ENCODE assay signal across 8 mouse cellular contexts in genomic region chr2:38346881-38347764, GRCm38 (mm10). TPM values are rescaled to one million over a fixed set of nuclear protein-coding genes. Genes with fewer than 3 reads are reported as not detected.
DNase-seq lines count a peak whose midpoint lies in the region; ATAC-seq and TF ChIP-seq lines count a peak whose summit lies in the region.

No protein-coding gene starts in this region.

- 0 out of 2 replicates have a peak overlapping the region, but pooled peaks have one; percentile 40 for H3K4me3 ChIP-seq in heart, embryonic 12.5 days
- H3K4me3 ChIP-seq in embryonic facial prominence, embryonic 10.5 days = peak overlapping the region; percentile 59
- H3K4me3 ChIP-seq in hindbrain, embryonic 15.5 days = peak overlapping the region; percentile 29; the same call in 1 of the 2 replicates
- H3K4me3 ChIP-seq in midbrain, embryonic 16.5 days (ENCODE audit: low read depth, low read length) = peak overlapping the region; percentile 43
- H3K4me3 ChIP-seq in cerebellum, adult 2 months (replicated peaks; ENCODE audit: insufficient read depth, low read depth, low read length) = no peak overlapping the region

- no peaks in the 10 kb centered on the region for H3K36me3 ChIP-seq in heart, embryonic 12.5 days
- no peaks in the 10 kb centered on the region for H3K36me3 ChIP-seq in embryonic facial prominence, embryonic 10.5 days (replicated peaks)
- no peaks in the 10 kb centered on the region for H3K36me3 ChIP-seq in hindbrain, embryonic 15.5 days
- H3K36me3 ChIP-seq in midbrain, embryonic 16.5 days (ENCODE audit: control insufficient read depth, insufficient read depth, low read length) = no peaks in the 10 kb centered on the region

- no peaks in the 10 kb centered on the region for H3K9me3 ChIP-seq in heart, embryonic 12.5 days (replicated peaks)
- no peaks in the 10 kb centered on the region for H3K9me3 ChIP-seq in embryonic facial prominence, embryonic 10.5 days
- H3K9me3 ChIP-seq in hindbrain, embryonic 15.5 days = no peaks in the 10 kb centered on the region
- no peaks in the 10 kb centered on the region for H3K9me3 ChIP-seq in midbrain, embryonic 16.5 days (replicated peaks; ENCODE audit: control insufficient read depth, low read length, poor library complexity, severe bottlenecking)

- peak overlapping the region; percentile 66; the same call in 1 of the 2 replicates for H3K4me2 ChIP-seq in heart, embryonic 12.5 days
- H3K4me2 ChIP-seq in hindbrain, embryonic 15.5 days = peak overlapping the region; percentile 52
- peak overlapping the region; percentile 77 for H3K4me2 ChIP-seq in midbrain, embryonic 16.5 days (ENCODE audit: low read length)

- peaks cover 90% of the 10 kb centered on the region for H3K27me3 ChIP-seq in heart, embryonic 12.5 days (replicated peaks)
- peaks cover 100% of the 10 kb centered on the region for H3K27me3 ChIP-seq in embryonic facial prominence, embryonic 10.5 days (replicated peaks; ENCODE audit: low read depth, poor library complexity, severe bottlenecking)
- H3K27me3 ChIP-seq in hindbrain, embryonic 15.5 days = peaks cover 94% of the 10 kb centered on the region
- H3K27me3 ChIP-seq in midbrain, embryonic 16.5 days (ENCODE audit: control insufficient read depth, insufficient read depth, low read depth, low read length) = peaks cover 31% of the 10 kb centered on the region
- peaks cover 12% of the 10 kb centered on the region; the same call in 1 of the 2 replicates for H3K27me3 ChIP-seq in cerebellum, adult 2 months (ENCODE audit: control insufficient read depth, insufficient read depth, low read length)

- no peak for TF ChIP-seq CTCF in cerebellum, adult 2 months (IDR thresholded peaks at IDR 0.05; ENCODE audit: borderline replicate concordance, insufficient read depth, low read depth, low read length)

- intact Hi-C loops in heart, postnatal 25 days (cut with DNase I) = no loop called here

- 2% methylated on average over 15 of the region's 15 CpGs for WGBS in heart, embryonic 12.5 days
- 1% methylated on average over 15 of the region's 15 CpGs for WGBS in embryonic facial prominence, embryonic 10.5 days
- WGBS in hindbrain, embryonic 15.5 days = 3% methylated on average over 15 of the region's 15 CpGs
- WGBS in midbrain, embryonic 16.5 days = 4% methylated on average over 15 of the region's 15 CpGs
- WGBS in cerebellum, adult 2 months = 6% methylated on average over 15 of the region's 15 CpGs

- H3K9ac ChIP-seq in heart, embryonic 12.5 days = no peak overlapping the region
- H3K9ac ChIP-seq in hindbrain, embryonic 15.5 days = 0 out of 2 replicates have a peak overlapping the region, but pooled peaks have one; percentile 20
- H3K9ac ChIP-seq in midbrain, embryonic 16.5 days (ENCODE audit: low read depth, low read length) = peak overlapping the region; percentile 70

- peaks cover 30% of the 10 kb centered on the region for H3K4me1 ChIP-seq in heart, embryonic 12.5 days (replicated peaks)
- peaks cover 54% of the 10 kb centered on the region for H3K4me1 ChIP-seq in embryonic facial prominence, embryonic 10.5 days
- peaks cover 26% of the 10 kb centered on the region for H3K4me1 ChIP-seq in hindbrain, embryonic 15.5 days (replicated peaks)
- H3K4me1 ChIP-seq in midbrain, embryonic 16.5 days (ENCODE audit: control insufficient read depth, insufficient read depth, low read length) = peaks cover 21% of the 10 kb centered on the region
- no peaks in the 10 kb centered on the region; the same call in 1 of the 2 replicates for H3K4me1 ChIP-seq in cerebellum, adult 2 months (ENCODE audit: control insufficient read depth, insufficient read depth, low read length)

- no peak for DNase-seq in heart, postnatal 25 days (ENCODE audit: low spot score)
- DNase-seq in embryonic facial prominence, embryonic 10.5 days (ENCODE audit: low spot score) = peak; percentile 57
- no peak for DNase-seq in adrenal gland, adult 2 months
- no peak for DNase-seq in cerebellum, adult 2 months

- ATAC-seq in heart, embryonic 12.5 days (ENCODE audit: insufficient number of reproducible peaks, low FRiP score) = no peak
- ATAC-seq in hindbrain, embryonic 15.5 days (ENCODE audit: low FRiP score, low read depth) = no peak
- no peak for ATAC-seq in midbrain, embryonic 16.5 days
- no peak for ATAC-seq in erythroid progenitor cell, adult 5-6 weeks (replicated peaks; ENCODE audit: low FRiP score, poor library complexity, severe bottlenecking)

- H3K27ac ChIP-seq in heart, embryonic 12.5 days (ENCODE audit: poor library complexity, severe bottlenecking) = no peak overlapping the region
- no peak overlapping the region; the same call in 1 of the 2 replicates for H3K27ac ChIP-seq in embryonic facial prominence, embryonic 10.5 days (replicated peaks)
- 0 out of 2 replicates have a peak overlapping the region, but pooled peaks have one; percentile 14 for H3K27ac ChIP-seq in hindbrain, embryonic 15.5 days (replicated peaks)
- H3K27ac ChIP-seq in midbrain, embryonic 16.5 days (ENCODE audit: low read length) = peak overlapping the region; percentile 87
- no peak overlapping the region for H3K27ac ChIP-seq in cerebellum, adult 2 months (ENCODE audit: insufficient read depth, low read length)

- TF ChIP-seq POLR2A in cerebellum, adult 2 months (IDR thresholded peaks at IDR 0.05; ENCODE audit: borderline replicate concordance, insufficient read depth, low read length) = no peak

RNA-seq across cellular contexts. Expression of gene Lhx2, which starts 8.0 kb away (rescaled TPM):
- 0.36 and 0.70 TPM in 2 replicates for polyA plus RNA-seq in heart, embryonic 12.5 days (2016; fragmentation: Nextera tagmentation; extraction: Ambion mirVana)
- total RNA-seq in heart, postnatal 25 days (2021) = under 1 TPM in 1 of 2 experiments, not detected in 1; 0.29 TPM
- polyA plus RNA-seq in embryonic facial prominence, embryonic 10.5 days (2016; fragmentation: Nextera tagmentation; extraction: Ambion mirVana) = 17.9 and 19.6 TPM in 2 replicates
- 12.3 and 63.3 TPM in 2 replicates for polyA plus RNA-seq in hindbrain, embryonic 15.5 days (2015; fragmentation: Nextera tagmentation; extraction: Ambion mirVana)
- polyA plus RNA-seq in midbrain, embryonic 16.5 days (2015; fragmentation: Nextera tagmentation; extraction: Ambion mirVana) = 37.1 and 44.3 TPM in 2 replicates
- total RNA-seq in adrenal gland, adult 2 months (2021) = not detected
- 0.07 TPM in 1 of 2 replicates, not detected in the other for polyA plus RNA-seq in adrenal gland, adult 2 months (2012; rRNA removed)
- polyA plus RNA-seq in cerebellum, adult 2 months (2012; rRNA removed) = 1.9 and 3.5 TPM in 2 replicates
- total RNA-seq in erythroid progenitor cell, adult 5-6 weeks (2015; ENCODE audit: low replicate concordance) = not detected in 2 replicates
- total RNA-seq in erythroid progenitor cell, adult 5-6 weeks (2017; ENCODE audit: low replicate concordance) = not detected in 2 replicates

RNA-seq across cellular contexts. Expression of gene Dennd1a, which starts 59.9 kb away (rescaled TPM):
- polyA plus RNA-seq in heart, embryonic 12.5 days (2016; fragmentation: Nextera tagmentation; extraction: Ambion mirVana) = 14.8 and 15.8 TPM in 2 replicates
- total RNA-seq in heart, postnatal 25 days (2021) = 10 to 100 TPM; 23.8 to 24.9 TPM
- 12.2 and 13.7 TPM in 2 replicates for polyA plus RNA-seq in embryonic facial prominence, embryonic 10.5 days (2016; fragmentation: Nextera tagmentation; extraction: Ambion mirVana)
- polyA plus RNA-seq in hindbrain, embryonic 15.5 days (2015; fragmentation: Nextera tagmentation; extraction: Ambion mirVana) = 23.0 and 24.5 TPM in 2 replicates
- 18.9 and 21.7 TPM in 2 replicates for polyA plus RNA-seq in midbrain, embryonic 16.5 days (2015; fragmentation: Nextera tagmentation; extraction: Ambion mirVana)
- 10 to 100 TPM; 23.6 to 26.4 TPM for total RNA-seq in adrenal gland, adult 2 months (2021)
- polyA plus RNA-seq in adrenal gland, adult 2 months (2012; rRNA removed) = 25.0 and 29.8 TPM in 2 replicates
- 38.0 and 39.7 TPM in 2 replicates for polyA plus RNA-seq in cerebellum, adult 2 months (2012; rRNA removed)
- 34.8 and 48.7 TPM in 2 replicates for total RNA-seq in erythroid progenitor cell, adult 5-6 weeks (2015; ENCODE audit: low replicate concordance)
- total RNA-seq in erythroid progenitor cell, adult 5-6 weeks (2017; ENCODE audit: low replicate concordance) = 30.4 and 52.1 TPM in 2 replicates

Comparison
In these comparisons a context has a peak if more than half of its experiments do, and no peak if none do; other contexts are left out.
1. H3K27ac ChIP-seq: peak in hindbrain, embryonic 15.5 days (single experiment) and midbrain, embryonic 16.5 days (single experiment); none in heart, embryonic 12.5 days (single experiment), embryonic facial prominence, embryonic 10.5 days (single experiment) and cerebellum, adult 2 months (single experiment).
2. Peak in every context shown above with its lines, with median percentiles within 50 percentile points of each other: H3K4me2 ChIP-seq.